Mouse (Mus musculus) telencephalon, adult 2 months (tissue): Measurements from ENCODE around the gene Trim40.
"Not testable (repeated sequence)": the region's sequence is repeated elsewhere in the genome, so short reads cannot be mapped to it uniquely, and the experiment has no call there.

Experiments used
- DNase-seq: peaks from one replicate; pipeline ENCODE4 v3.0.0-alpha.2; 2011; ENCODE audit warnings: low read depth, low spot score

The Trim40 gene

DNA sequence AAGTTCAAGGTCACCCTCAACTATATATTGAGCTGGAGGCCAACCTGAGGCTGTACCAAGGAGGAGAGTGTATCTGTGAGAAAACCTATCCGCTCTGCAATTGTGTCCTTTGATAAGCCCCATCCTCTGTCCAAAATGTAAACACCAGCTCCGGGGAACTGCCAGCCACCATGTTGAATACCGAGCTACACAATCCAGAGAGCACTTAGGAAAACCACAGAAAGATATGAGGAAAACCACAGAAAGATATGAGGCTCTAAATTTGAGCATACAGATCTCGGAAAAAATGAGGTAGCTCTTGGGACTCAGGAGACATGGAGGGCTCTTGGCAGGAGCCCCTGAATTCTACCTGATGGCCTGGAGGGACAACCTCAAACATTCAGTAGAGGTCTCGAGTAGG, 3.5 kb upstream of the Trim40 start:
- DNase-seq: no peak

- DNase-seq: peak; percentile 41
These were observed 2.4 kb upstream of the Trim40 start for GRCm38 (mm10) chr17:36892362-36892761.

DNA sequence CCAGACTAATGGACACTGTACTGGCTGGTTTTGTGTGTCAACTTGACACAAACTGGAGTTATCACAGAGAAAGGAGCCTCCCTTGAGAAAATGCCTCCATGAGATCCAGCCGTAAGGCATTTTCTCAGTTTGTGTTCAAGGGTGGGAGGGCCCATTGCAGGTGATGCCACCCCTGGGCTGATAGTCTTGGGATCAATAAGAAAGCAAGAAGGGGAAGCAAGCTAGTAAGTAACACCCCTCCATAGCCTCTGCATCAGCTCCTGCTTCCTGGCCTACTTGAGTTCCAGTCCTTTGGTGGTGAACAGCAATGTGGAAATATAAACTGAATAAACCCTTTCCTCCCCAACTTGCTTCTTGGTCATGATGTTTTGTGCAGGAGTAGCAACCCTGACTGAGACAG, 1.6 kb upstream of the Trim40 start:
- DNase-seq: not testable (repeated sequence)

DNA sequence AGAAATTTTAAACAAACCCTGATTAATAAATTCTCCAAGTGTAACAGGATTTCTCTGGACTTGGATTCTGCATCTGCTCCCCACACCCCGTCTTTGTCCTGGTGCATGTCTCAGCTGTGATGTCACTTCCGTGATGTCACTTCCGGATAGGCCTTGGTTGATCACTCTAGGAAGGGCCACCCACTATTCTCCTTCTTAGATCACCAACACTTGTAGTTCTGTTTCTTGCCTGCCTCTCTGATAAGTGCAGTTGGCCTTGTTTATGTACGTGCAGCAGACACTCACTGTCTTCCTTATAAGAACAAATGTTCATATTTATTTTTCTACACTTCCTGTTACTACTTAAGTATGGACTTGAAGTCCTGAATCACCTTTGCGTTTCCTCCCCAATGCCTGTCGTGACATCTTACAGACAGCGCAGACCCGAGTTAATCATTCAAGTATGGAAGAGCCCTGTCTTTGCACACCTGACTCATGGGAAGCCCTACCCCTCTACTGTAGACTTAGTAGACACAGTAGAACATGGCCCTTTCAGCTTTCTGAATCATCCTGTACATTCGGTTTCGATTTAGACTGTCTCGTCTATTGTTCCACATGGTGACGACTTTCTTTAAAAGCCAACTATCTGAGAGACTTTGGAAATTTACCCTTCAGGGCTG, 4.7 kb downstream of the Trim40 start:
- no peak for DNase-seq

DNA sequence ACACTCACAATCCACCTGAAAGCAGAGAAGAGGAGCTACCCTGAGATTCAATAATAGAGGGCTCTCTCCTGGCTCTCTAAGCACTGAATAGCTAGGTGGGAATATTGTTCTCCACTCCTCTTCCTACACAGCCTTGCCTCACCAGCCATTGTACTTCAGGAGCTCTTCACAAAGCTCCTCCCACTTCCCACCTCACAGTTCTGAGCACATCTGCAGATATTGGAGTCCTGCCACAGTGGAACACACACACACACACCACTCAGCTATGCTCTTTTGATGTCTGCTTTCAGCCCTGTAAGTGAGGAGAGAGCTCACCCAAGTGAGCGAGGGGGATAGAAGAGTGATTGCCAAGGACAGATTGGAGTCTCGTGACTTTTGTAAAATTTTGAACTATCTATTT, 6.6 kb downstream of the Trim40 start:
- DNase-seq: no peak

- DNase-seq: no peak
These were observed 15.3 kb downstream of the Trim40 start for GRCm38 (mm10) chr17:36874636-36875035.

DNA sequence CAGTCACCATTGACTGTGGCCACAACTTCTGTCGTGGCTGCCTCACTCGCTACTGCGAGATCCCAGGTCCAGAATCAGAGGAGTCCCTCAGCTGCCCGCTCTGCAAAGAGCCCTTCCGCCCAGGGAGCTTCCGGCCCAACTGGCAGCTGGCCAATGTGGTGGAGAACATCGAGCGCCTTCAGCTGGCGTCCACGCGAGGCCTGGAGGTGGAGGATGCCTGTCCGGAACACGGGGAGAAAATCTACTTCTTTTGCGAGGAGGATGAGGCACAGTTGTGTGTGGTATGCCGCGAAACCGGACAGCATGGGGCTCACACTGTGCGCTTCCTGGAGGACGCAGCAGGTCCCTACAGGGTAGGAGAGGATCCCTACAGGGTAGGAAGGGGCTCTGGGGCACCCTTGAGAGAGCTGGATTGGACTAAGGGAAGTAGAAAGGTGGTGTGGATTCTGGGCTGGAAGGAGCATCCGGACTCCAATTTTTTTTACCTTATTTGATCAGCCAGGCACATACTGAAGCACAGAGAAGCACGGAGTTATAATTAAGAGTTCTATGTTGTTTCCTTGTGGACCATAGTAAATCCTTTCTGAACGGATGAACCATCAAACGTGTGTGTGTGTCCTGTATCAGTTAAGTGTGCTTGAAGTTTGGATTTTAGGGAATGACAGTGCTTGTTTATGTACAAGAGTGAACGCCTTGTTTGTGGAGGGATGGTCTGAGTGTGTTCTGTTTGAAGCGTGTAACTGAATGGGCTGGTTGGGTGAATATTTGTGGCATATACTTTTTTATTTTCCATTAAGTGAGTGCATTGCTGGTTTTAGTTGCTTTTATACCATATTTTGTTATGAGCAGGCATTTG, 19.7 kb downstream of the Trim40 start:
- no peak for DNase-seq

DNA sequence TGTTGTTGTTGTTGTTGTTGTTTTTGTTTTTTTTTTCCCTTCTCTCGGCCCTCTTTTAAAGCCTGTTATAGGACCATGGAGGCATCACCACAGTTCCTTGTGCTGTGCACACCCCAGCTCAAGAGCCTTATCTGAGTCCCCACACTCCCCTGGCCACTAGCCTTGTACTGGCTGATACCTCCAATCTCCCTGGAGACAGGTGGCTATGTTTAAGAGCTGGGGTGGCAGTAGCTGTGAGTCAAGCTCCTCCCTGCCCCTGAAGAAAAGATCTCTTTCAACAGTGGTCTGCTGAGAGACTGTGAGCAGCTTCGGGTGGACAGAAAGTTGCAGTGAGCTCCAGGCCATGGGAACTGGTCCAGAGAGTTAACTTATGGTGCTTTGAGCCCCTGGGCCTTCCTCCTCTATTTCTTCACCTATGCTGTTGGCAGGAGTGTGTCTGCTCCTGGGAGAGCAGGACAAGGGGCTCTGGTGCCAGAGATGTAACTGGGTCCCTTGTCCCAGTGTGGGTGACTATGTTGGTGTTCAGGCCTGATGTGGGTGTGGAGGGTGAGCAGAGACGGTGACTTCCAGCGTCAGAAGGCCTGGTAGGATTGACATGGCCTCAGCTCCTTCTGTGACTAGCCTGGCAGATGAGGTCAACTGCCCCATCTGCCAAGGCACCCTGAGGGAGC, 20.5 kb downstream of the Trim40 start, which contains the start of gene Trim10:
Gene Trim10, plus strand, starts transcription at position 291 of the 671 bp plus-strand sequence.
- no peak for DNase-seq

GRCm38 (mm10) chr17:36868836-36869235, 21.1 kb downstream of the Trim40 start:
- DNase-seq: no peak

DNA sequence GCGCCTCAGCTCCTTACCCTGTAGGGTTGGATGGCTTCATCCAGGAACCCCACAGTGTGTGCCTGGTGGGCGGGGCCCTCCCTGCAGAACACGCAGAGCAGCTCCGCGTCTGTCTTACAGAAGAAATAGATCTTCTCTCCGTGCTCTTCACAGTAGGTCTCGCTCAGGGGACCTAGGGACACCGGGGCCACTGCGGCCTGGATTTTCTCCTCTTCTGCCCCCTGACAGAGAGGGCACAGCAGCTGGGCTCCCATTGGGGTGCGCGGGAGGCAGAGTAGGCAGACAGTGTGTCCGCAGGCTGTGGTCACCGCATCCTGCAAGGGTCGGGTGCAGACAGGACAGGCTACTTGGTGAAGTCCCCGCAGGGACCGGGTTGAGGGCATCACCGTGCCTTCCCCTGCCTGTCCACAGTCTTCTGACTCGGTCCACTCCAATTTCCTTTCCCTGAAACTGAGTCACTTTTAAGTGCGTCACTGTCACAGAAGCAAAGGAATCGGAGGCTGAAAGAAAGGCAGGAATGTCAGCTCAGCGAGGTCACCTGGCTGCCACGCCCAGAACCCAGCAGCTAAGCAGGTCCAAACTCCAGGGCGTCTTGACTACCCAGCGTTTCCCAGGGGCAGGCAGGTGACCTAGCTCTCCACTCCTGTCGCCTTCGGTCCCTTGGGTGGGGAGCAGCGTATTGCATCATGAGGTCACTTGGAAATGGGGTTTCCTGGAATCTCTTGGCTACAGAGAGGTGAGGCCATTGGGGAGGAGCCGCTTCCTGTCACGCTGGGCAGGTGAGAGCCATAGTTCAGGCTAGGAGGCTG, 23.0 kb downstream of the Trim40 start, which contains the start of gene Trim15:
Gene Trim15, minus strand, starts transcription at position 492 of the 809 bp plus-strand sequence.
- DNase-seq: no peak

GRCm38 (mm10) chr17:36861680-36862079, 28.2 kb downstream of the Trim40 start:
- DNase-seq: no peak

DNA sequence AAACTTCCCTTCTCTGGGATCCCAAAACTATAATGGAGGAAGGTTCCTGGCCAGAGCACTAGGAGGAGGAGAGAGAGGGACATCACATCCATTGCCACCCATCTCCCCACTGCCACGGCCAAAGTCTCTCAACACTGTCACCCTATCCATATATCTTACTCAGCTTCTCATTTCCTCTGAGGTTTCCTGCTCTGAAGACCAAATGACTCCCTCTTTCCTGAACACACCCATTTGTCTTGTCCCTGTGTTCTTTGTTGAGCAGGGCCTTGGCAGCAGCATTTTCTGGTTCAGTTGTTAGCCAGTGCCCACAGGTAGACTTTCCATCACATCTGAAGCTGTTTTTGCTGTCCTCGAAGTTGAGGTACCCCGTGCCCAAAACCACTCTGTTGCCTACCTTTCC, 31.7 kb downstream of the Trim40 start:
- DNase-seq: no peak

DNA sequence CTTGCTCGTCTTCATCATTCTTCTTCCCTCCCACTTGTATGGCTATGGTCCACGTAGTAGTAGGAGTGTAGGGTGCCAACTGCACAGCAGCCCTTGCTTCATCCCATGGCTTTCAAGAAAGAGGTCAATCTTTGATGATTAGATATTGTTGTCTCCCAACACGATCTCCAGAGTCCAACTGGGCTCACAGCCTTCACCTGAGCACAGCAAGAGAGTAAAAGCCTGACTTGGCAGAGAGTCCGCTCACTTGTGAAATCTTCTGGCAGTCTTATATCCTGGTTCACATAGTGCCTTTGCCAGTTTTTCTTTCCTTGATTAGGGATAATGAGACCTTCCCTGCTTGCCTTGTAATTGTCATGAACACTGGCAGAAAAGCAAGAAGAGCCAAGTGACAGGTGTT, 33.7 kb downstream of the Trim40 start:
- DNase-seq: no peak

GRCm38 (mm10) chr17:36855484-36855883, 34.4 kb downstream of the Trim40 start:
- DNase-seq: no peak

DNA sequence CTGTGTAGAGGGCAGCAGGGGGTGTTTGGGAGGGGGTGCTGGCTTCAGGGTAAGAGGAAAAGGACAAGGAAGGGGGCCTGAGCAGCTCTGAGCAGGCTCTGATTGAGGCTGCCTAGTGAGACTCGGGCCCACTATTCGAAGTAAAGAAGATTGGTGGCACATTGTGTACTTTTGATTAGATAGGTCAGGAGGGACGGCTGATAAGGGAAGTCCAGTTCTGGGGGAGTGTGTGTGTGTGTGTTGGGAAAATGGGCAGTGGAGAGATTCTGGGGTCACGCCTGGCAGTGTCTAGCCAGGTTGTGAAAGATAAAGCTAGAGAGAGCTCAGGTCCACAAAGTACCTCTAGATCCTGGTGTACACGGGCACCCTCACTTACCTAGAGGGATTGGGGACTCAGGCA, 38.3 kb downstream of the Trim40 start:
- DNase-seq: no peak

GRCm38 (mm10) chr17:36851200-36851599, 38.7 kb downstream of the Trim40 start:
- no peak for DNase-seq

DNA sequence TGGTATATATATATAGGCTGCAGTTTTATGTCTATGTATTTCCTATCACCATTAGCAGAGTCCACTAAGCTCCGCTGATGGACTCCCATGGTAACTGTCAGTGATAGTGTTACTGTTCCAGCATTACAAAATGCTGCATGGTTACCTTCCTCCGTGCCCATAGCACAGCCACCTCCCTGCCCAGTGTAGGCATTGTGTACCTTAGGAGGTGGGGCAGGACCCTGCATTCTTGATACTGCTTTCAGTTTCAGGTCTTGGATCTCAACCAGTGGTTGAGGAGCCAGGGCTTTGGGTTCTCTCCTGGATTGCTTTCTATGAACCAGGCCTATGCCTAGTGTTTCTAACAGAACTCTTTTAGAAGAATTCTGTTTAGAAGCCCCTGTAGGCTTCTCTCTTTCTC, 39.9 kb downstream of the Trim40 start:
- DNase-seq: no peak

- no peak for DNase-seq
These were observed 41.0 kb downstream of the Trim40 start for GRCm38 (mm10) chr17:36848911-36849310.

- no peak for DNase-seq
These were observed 45.2 kb downstream of the Trim40 start for GRCm38 (mm10) chr17:36844725-36845124.

GRCm38 (mm10) chr17:36844286-36844719, 45.6 kb downstream of the Trim40 start:
- DNase-seq: no peak

DNA sequence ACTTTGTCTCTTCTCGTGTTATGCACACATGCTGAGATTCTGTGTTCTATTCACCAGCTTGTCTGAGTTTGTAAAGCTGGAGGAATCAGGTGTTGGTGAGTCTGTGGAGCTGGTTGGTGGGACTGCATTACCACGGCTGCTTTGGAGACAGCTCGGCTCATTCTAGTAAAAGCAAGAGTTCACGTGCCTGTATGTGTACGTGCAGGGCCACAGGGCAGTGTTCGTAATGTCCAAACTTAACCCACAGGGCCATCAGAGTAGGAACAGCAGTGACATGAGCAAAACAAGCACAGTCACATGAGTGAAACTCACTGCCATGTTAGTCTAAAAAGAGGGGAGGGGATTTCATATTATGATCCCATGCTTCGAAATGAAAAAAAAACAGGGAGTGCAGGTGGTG, 46.2 kb downstream of the Trim40 start:
- no peak for DNase-seq
